Mouse (Mus musculus) myocyte (in vitro differentiated cells): ENCODE measurements around the gene Siae.
A peak's percentile ranks its signal among the peaks of the same experiment; 100 is the strongest.

ENCODE experiments used
- MAX ChIP-seq: IDR thresholded peaks from one replicate; pipeline ENCODE4 v1.6.1; 2011; ENCODE audit warnings: low read depth, mild to moderate bottlenecking, control low read depth
- POLR2A ChIP-seq: IDR thresholded peaks from one replicate; pipeline ENCODE4 v1.6.1; 2011; ENCODE audit warnings: low read depth, mild to moderate bottlenecking, control low read depth, moderate library complexity; ENCODE audit not compliant: insufficient read length
- USF1 ChIP-seq: IDR thresholded peaks from one replicate; pipeline ENCODE4 v1.6.1; 2011; ENCODE audit warnings: low read depth, mild to moderate bottlenecking, control low read depth, moderate library complexity

GRCm38 (mm10) chr9:37655961-37656360 lies 100.5 kb downstream of the Siae start:
- TF ChIP-seq POLR2A: no peak
- no peak for TF ChIP-seq MAX
- TF ChIP-seq USF1: peak; percentile 27
